Mouse (Mus musculus) olfactory bulb, adult 2 months (tissue): ENCODE measurements around the gene Tspan5.

Source experiments
- CTCF ChIP-seq: fragments of 200-500 bp; IDR thresholded peaks from 2 replicates; pipeline ENCODE4 v1.5.1; 2012; ENCODE audit warnings: low read depth, mild to moderate bottlenecking, low read length, moderate library complexity; ENCODE audit not compliant: insufficient read depth
- POLR2A ChIP-seq: fragments of 200-500 bp; IDR thresholded peaks from 2 replicates; pipeline ENCODE4 v1.6.1; 2012; ENCODE audit warnings: mild to moderate bottlenecking, low read depth, low read length, moderate library complexity; ENCODE audit not compliant: insufficient read depth

DNA sequence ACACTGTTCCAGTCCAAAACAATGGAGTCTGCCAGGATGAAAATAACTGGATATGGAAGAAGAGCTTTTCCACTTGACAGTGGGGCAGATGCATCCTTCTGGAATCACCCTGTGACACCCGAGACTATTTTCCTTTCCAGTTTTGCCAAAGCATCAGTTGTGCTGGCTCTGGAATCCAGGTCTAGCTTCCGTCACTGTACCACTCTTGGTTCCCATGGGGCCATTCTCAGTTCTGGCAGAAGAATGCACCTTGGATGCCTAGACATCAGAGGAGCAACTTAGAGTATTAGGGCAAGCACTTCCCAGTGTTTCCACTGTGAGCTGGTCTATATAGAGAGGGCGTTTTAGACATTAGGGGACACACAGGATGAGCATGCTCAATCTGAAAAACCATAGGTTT lies 119.6 kb downstream of the Tspan5 start:
- no peak for TF ChIP-seq CTCF
- no peak for TF ChIP-seq POLR2A
